Mouse (Mus musculus): ENCODE measurements around the gene Sc5d. TPM values are rescaled to one million over a fixed set of nuclear protein-coding genes. Genes with fewer than 3 reads are reported as not detected.

Gene Sc5d
- 21.4 TPM for total RNA-seq (2023)

DNA sequence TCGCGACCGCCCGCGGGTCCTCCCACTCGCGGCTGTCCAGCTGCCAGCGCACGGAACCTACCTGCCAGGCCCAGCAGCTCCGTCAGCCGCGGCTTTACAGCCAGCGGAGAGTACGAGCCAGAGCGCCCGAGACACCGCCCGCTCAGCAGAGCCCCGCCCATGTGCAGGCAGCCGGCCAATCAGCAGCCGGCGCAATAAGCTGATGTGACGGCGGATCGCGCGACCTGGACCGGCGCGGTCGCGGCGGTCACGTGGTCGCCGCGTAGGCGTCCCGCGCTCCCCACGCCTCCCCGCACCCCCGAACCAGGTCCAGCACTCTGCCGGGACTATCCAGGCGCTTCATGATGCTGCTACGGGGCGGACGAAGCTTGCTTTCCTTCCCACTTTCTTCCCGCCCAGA lies at the start of gene Sc5d:
Gene Sc5d (minus strand): TSS at position 112 of the 400 bp plus-strand sequence.

Other genes with a start within 250 kb of the Sc5d start
- gene Sorl1, start 140.0 kb downstream of the Sc5d start, total RNA-seq (2023) = 91.9 TPM
- gene Tecta, start 135.7 kb upstream of the Sc5d start, total RNA-seq (2023) = 0.37 TPM
- 77.5 TPM for gene Tbcel, start 243.6 kb upstream of the Sc5d start, total RNA-seq (2023)